Mouse (Mus musculus): ENCODE measurements around the gene Klhl29.

- TF ChIP-seq CTCF (IDR thresholded peaks at IDR 0.05; ENCODE audit: control insufficient read depth, insufficient read depth, low read length) = no peak
- TF ChIP-seq POLR2A (IDR thresholded peaks at IDR 0.05; ENCODE audit: borderline replicate concordance, control insufficient read depth, low read depth, low read length) = no peak
Observed at GRCm38 (mm10) chr12:5373641-5374195, 1.8 kb downstream of the Klhl29 start.

Measured in bone marrow, adult 2 months (tissue).